Comparison of ENCODE assay signal across 20 mouse cellular contexts in genomic region chr12:82612769-82613660, GRCm38 (mm10). TPM values are rescaled to one million over a fixed set of nuclear protein-coding genes. Genes with fewer than 3 reads are reported as not detected.
DNase-seq lines count a peak whose midpoint lies in the region; ATAC-seq and TF ChIP-seq lines count a peak whose summit lies in the region.
"Had no signal": no experiment of that assay in that cellular context is flagged by ENCODE, and none has a peak within 500 bp of the region (broad histone marks: within the 10 kb centered on the region; RNA-seq: fewer than 3 reads in every experiment).

No protein-coding gene starts in this region.

- TF ChIP-seq CTCF in liver, adult 2 months (IDR thresholded peaks at IDR 0.05; ENCODE audit: low read depth, low read length) = no peak
- no peak for TF ChIP-seq CTCF in liver, postnatal 0 days (IDR thresholded peaks at IDR 0.05; ENCODE audit: low read depth)
- no peak for TF ChIP-seq CTCF in kidney, adult 2 months (conservative IDR thresholded peaks at IDR 0.05; ENCODE audit: insufficient read depth, insufficient read length, low read depth, low read length)

- H3K4me3 ChIP-seq in liver, adult 2 months (ENCODE audit: insufficient read depth, low read depth, low read length) = no peak overlapping the region
- no peak overlapping the region for H3K4me3 ChIP-seq in liver, postnatal 0 days (ENCODE audit: low read depth, low read length)
- H3K4me3 ChIP-seq in kidney, adult 2 months (ENCODE audit: insufficient read depth, low read depth, low read length) = no peak overlapping the region
- H3K4me3 ChIP-seq: embryonic facial prominence, embryonic 12.5 days; hindbrain, embryonic 10.5 days; liver, embryonic 15.5 days; midbrain, embryonic 12.5 days; myocyte had no signal

- peaks cover 21% of the 10 kb centered on the region for H3K27me3 ChIP-seq in liver, adult 2 months (ENCODE audit: control insufficient read depth, insufficient read depth, low read length)
- peaks cover 48% of the 10 kb centered on the region for H3K27me3 ChIP-seq in liver, postnatal 0 days (ENCODE audit: insufficient read depth, low read length)
- no peaks in the 10 kb centered on the region; the same call in 1 of the 2 replicates for H3K27me3 ChIP-seq in kidney, adult 2 months (replicated peaks; ENCODE audit: control insufficient read depth, insufficient read depth, low read length)

- no peak overlapping the region for H3K27ac ChIP-seq in liver, adult 2 months (replicated peaks; ENCODE audit: insufficient read depth, low read depth, low read length)
- H3K27ac ChIP-seq in liver, postnatal 0 days (ENCODE audit: low read depth) = no peak overlapping the region
- H3K27ac ChIP-seq in kidney, adult 2 months (ENCODE audit: insufficient read depth, low read depth, low read length) = no peak overlapping the region
- H3K27ac ChIP-seq: embryonic facial prominence, embryonic 12.5 days; hindbrain, embryonic 10.5 days; liver, embryonic 15.5 days; midbrain, embryonic 12.5 days had no signal

- no peaks in the 10 kb centered on the region for H3K9me3 ChIP-seq in liver, postnatal 0 days (ENCODE audit: low read length)
- H3K9me3 ChIP-seq: embryonic facial prominence, embryonic 12.5 days; hindbrain, embryonic 10.5 days; liver, embryonic 15.5 days; midbrain, embryonic 12.5 days had no signal

- no peak overlapping the region for H3K4me2 ChIP-seq in liver, postnatal 0 days (ENCODE audit: low read depth, low read length)
- H3K4me2 ChIP-seq: embryonic facial prominence, embryonic 12.5 days; liver, embryonic 15.5 days; midbrain, embryonic 12.5 days had no signal

- H3K4me1 ChIP-seq in liver, adult 2 months (ENCODE audit: control insufficient read depth, insufficient read depth, low read length) = peaks cover 4% of the 10 kb centered on the region
- H3K4me1 ChIP-seq in liver, postnatal 0 days (ENCODE audit: insufficient read depth) = peaks cover 9% of the 10 kb centered on the region; the same call in 1 of the 2 replicates
- H3K4me1 ChIP-seq in kidney, adult 2 months (ENCODE audit: control insufficient read depth, insufficient read depth, low read length) = no peaks in the 10 kb centered on the region

- no peak for TF ChIP-seq POLR2A in liver, adult 2 months (IDR thresholded peaks at IDR 0.05; ENCODE audit: extremely low read depth, insufficient read depth, low read length)
- TF ChIP-seq POLR2A in kidney, adult 2 months (IDR thresholded peaks at IDR 0.05; ENCODE audit: low read depth, low read length) = no peak

- no peaks in the 10 kb centered on the region for H3K79me2 ChIP-seq in liver, adult 2 months (ENCODE audit: control insufficient read depth, insufficient read depth, low read length)

- no peak for TF ChIP-seq EP300 in liver, postnatal 0 days (IDR thresholded peaks at IDR 0.05; ENCODE audit: low read depth)

- no peaks in the 10 kb centered on the region for H3K36me3 ChIP-seq in liver, adult 2 months (ENCODE audit: control insufficient read depth, insufficient read depth, low read length)
- no peaks in the 10 kb centered on the region for H3K36me3 ChIP-seq in liver, postnatal 0 days (replicated peaks; ENCODE audit: insufficient read depth, low read length)
- no peaks in the 10 kb centered on the region for H3K36me3 ChIP-seq in kidney, adult 2 months (ENCODE audit: control insufficient read depth, insufficient read depth, low read length)
- H3K36me3 ChIP-seq: embryonic facial prominence, embryonic 12.5 days; hindbrain, embryonic 10.5 days; liver, embryonic 15.5 days; midbrain, embryonic 12.5 days had no signal

- no peak overlapping the region for H3K9ac ChIP-seq in liver, adult 2 months (ENCODE audit: low read depth, low read length)
- no peak overlapping the region for H3K9ac ChIP-seq in liver, postnatal 0 days (replicated peaks)
- H3K9ac ChIP-seq: embryonic facial prominence, embryonic 12.5 days; liver, embryonic 15.5 days; midbrain, embryonic 12.5 days had no signal

- no peak for ATAC-seq in liver, postnatal 0 days

- 79% methylated on average over 13 of the region's 13 CpGs for WGBS in liver, adult 2 months
- 68% methylated on average over 13 of the region's 13 CpGs for WGBS in liver, postnatal 0 days (ENCODE audit: insufficient replicate concordance)
- WGBS in kidney, adult 2 months = 81% methylated on average over 13 of the region's 13 CpGs

- peak; percentile 21 for DNase-seq in liver, adult 2 months (ENCODE audit: extremely low read depth, low read depth, low spot score)
- no peak for DNase-seq in liver, postnatal 0 days
- DNase-seq in heart, postnatal 4 days = peak; percentile 40
- DNase-seq in lung, postnatal 14 days = peak; percentile 18
- DNase-seq in spleen, adult 12 weeks (ENCODE audit: low spot score) = no peak
- no peak for DNase-seq in kidney, adult 2 months
- DNase-seq in thymus, postnatal 10 days (ENCODE audit: low spot score in 2 of 2) = no peak
- DNase-seq: adrenal gland, adult 2 months; cerebellum, adult 11-12 months; cerebellum, postnatal 36 days; gastrocnemius, postnatal 14 days; kidney, adult 11 months; kidney, postnatal 36 days; spleen, adult 18-20 months had no signal

RNA-seq across cellular contexts. Expression of gene Rgs6, which starts 24.9 kb away (rescaled TPM):
- 0.07 and 0.09 TPM in 2 replicates for total RNA-seq in liver, adult 2 months (2014; rRNA removed)
- 0.10 TPM in 1 of 2 replicates, not detected in the other for polyA plus RNA-seq in liver, adult 2 months (2012; rRNA removed)
- polyA plus RNA-seq in liver, postnatal 0 days (2015; fragmentation: Nextera tagmentation; extraction: Ambion mirVana) = 0.09 and 0.15 TPM in 2 replicates
- 10 to 100 TPM; 20.8 to 21.5 TPM for total RNA-seq in heart, postnatal 4 days (2021)
- polyA plus RNA-seq in kidney, adult 2 months (2012; rRNA removed) = 2.9 and 3.2 TPM in 2 replicates
- total RNA-seq: MEL had no signal
- polyA plus RNA-seq: myocyte had no signal

Comparison
In these comparisons a context has a peak if more than half of its experiments do, and no peak if none do; other contexts are left out.
1. DNase-seq: peak in liver, adult 2 months (single experiment), heart, postnatal 4 days (single experiment) and lung, postnatal 14 days (single experiment); none in liver, postnatal 0 days (single experiment), spleen, adult 12 weeks (single experiment), kidney, adult 2 months (single experiment) and thymus, postnatal 10 days (0 of 2).